Mouse (Mus musculus) telencephalon, adult 2 months (tissue): ENCODE results near the gene Smndc1.

Experiments used
- DNase-seq: peaks from one replicate; pipeline ENCODE4 v3.0.0-alpha.2; 2011; ENCODE audit warnings: low read depth, low spot score

Gene Smndc1

GRCm38 (mm10) chr19:53390495-53391007 is at the start of gene Smndc1:
Gene Smndc1, minus strand, starts transcription at chr19:53390578.
- DNase-seq: peak; percentile 99

GRCm38 (mm10) chr19:53439340-53439739 is 49.0 kb upstream of the Smndc1 start:
- no peak for DNase-seq

- DNase-seq: no peak
Observed at GRCm38 (mm10) chr19:53437991-53438390, 47.6 kb upstream of the Smndc1 start.

GRCm38 (mm10) chr19:53437311-53437958 is 47.1 kb upstream of the Smndc1 start:
- DNase-seq: no peak

GRCm38 (mm10) chr19:53433949-53434689 is 43.7 kb upstream of the Smndc1 start:
- DNase-seq: no peak

- DNase-seq: no peak
Observed at GRCm38 (mm10) chr19:53431003-53431402, 40.6 kb upstream of the Smndc1 start.

GRCm38 (mm10) chr19:53430356-53430755 is 40.0 kb upstream of the Smndc1 start:
- peak; percentile 88 for DNase-seq

- DNase-seq: peak; percentile 72
Observed at GRCm38 (mm10) chr19:53427817-53428216, 37.4 kb upstream of the Smndc1 start.

GRCm38 (mm10) chr19:53427346-53427745 is 37.0 kb upstream of the Smndc1 start:
- no peak for DNase-seq

GRCm38 (mm10) chr19:53425824-53426223 is 35.4 kb upstream of the Smndc1 start:
- DNase-seq: no peak

- DNase-seq: no peak
Observed at GRCm38 (mm10) chr19:53424629-53425028, 34.3 kb upstream of the Smndc1 start.

- no peak for DNase-seq
Observed at GRCm38 (mm10) chr19:53423816-53424465, 33.6 kb upstream of the Smndc1 start.

GRCm38 (mm10) chr19:53423341-53423753 is 33.0 kb upstream of the Smndc1 start:
- no peak for DNase-seq

GRCm38 (mm10) chr19:53422358-53423308 is 32.3 kb upstream of the Smndc1 start:
- no peak for DNase-seq

GRCm38 (mm10) chr19:53421583-53422188 is 31.3 kb upstream of the Smndc1 start:
- DNase-seq: no peak

GRCm38 (mm10) chr19:53420924-53421582 is 30.7 kb upstream of the Smndc1 start:
- peak; percentile 42 for DNase-seq

- no peak for DNase-seq
Observed at GRCm38 (mm10) chr19:53419834-53420233, 29.5 kb upstream of the Smndc1 start.

- DNase-seq: peak; percentile 56
Observed at GRCm38 (mm10) chr19:53415198-53415597, 24.8 kb upstream of the Smndc1 start.

GRCm38 (mm10) chr19:53414650-53415049 is 24.3 kb upstream of the Smndc1 start:
- no peak for DNase-seq
